Mouse (Mus musculus) limb, embryonic 15.5 days (tissue): ENCODE measurements around the gene Gm48551. TPM values are rescaled to one million over a fixed set of nuclear protein-coding genes. Genes with fewer than 3 reads are reported as not detected.

Experiments used
- ATAC-seq: fragments of 200-750 bp; cut with Nextera tagmentation; 2 replicates; pipeline ENCODE4 v1.8.0; 2017; ENCODE audit warnings: low read depth, moderate TSS enrichment; ENCODE audit not compliant: insufficient number of reproducible peaks, low FRiP score, low TSS enrichment
- H3K27ac ChIP-seq: fragments of 300-500 bp; sonication (generic); 2 replicates; pipeline ENCODE4 v1.5.1; 2015; ENCODE audit warnings: moderate library complexity, mild to moderate bottlenecking, inconsistent platforms
- H3K27me3 ChIP-seq: fragments of 300-500 bp; sonication (generic); 2 replicates; pipeline ENCODE4 v1.6.1; 2015; ENCODE audit warnings: inconsistent platforms
- H3K36me3 ChIP-seq: fragments of 300-500 bp; sonication (generic); 2 replicates; pipeline ENCODE4 v1.6.1; 2015; ENCODE audit warnings: inconsistent platforms
- H3K4me1 ChIP-seq: fragments of 300-500 bp; sonication (generic); 2 replicates; pipeline ENCODE4 v1.6.1; 2015; ENCODE audit warnings: inconsistent platforms
- H3K4me2 ChIP-seq: fragments of 300-500 bp; sonication (generic); 2 replicates; pipeline ENCODE4 v1.6.1; 2015; ENCODE audit warnings: mild to moderate bottlenecking, inconsistent platforms
- H3K4me3 ChIP-seq: fragments of 300-500 bp; sonication (generic); 2 replicates; pipeline ENCODE4 v1.5.1; 2015; ENCODE audit warnings: mild to moderate bottlenecking, inconsistent platforms
- H3K9ac ChIP-seq: fragments of 300-500 bp; sonication (generic); 2 replicates; pipeline ENCODE4 v1.6.1; 2015; ENCODE audit warnings: inconsistent platforms
- H3K9me3 ChIP-seq: fragments of 300-500 bp; sonication (generic); 2 replicates; pipeline ENCODE4 v1.6.1; 2016; ENCODE audit warnings: inconsistent platforms
- WGBS: fragments of 180-500 bp; shearing (Covaris S2); methylation state at CpG from one replicate; pipeline ENCODE4 v1.1.7; 2015; 5-methylcytosine and 5-hydroxymethylcytosine counted together
- polyA plus RNA-seq: library from polyadenylated mRNA; unstranded; fragments of >200 nt; fragmentation: Nextera tagmentation; extraction: Ambion mirVana; gene quantifications from 2 replicates; pipeline ENCODE4 v1.2.1, GENCODE M21; 2015

Gene Gm48551
- polyA plus RNA-seq, 1 experiment from 2014 or later, result 3.1 TPM

DNA sequence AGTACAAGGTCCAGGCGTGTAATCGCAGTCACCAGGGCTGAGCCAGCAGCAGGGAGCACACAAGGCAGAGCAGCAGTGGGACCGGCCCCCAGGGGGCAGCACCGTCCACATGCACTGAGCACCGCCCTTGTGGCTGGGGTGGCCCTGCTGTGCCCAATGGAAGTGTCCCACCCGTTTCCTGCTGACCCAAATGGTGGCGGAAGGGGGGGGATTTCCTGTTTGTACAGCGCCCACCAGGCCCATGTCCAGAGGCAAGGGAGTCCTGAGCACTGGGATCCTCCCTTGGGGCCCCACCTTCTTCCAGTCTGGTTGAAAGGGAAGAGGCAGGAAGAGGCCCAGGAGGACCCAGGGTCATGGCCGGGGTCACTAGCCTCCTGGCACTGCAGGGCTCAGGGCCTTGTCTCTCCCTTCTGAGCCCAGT lies 24.6 kb downstream of the Gm48551 start:
- H3K27me3 ChIP-seq, result no peaks in the 10 kb centered on the region; the same call in 1 of the 2 replicates
- H3K4me3 ChIP-seq, result no peak overlapping the region
- H3K9ac ChIP-seq, result no peak overlapping the region
- peak overlapping the region; percentile 93 for H3K27ac ChIP-seq
- H3K9me3 ChIP-seq, result no peaks in the 10 kb centered on the region
- 24% methylated on average over 8 of the region's 9 CpGs for WGBS
- ATAC-seq, result no peak
- peaks cover 91% of the 10 kb centered on the region for H3K4me1 ChIP-seq
- no peak overlapping the region for H3K4me2 ChIP-seq
- H3K36me3 ChIP-seq, result peaks cover 70% of the 10 kb centered on the region

- Histone ChIP-seq H3K4me2 (no peak overlapping the region), H3K27me3 (no peaks in the 10 kb centered on the region; the same call in 1 of the 2 replicates), H3K36me3 (peaks cover 66% of the 10 kb centered on the region), H3K4me3 (no peak overlapping the region), H3K9ac (no peak overlapping the region), H3K9me3 (no peaks in the 10 kb centered on the region), H3K4me1 (peaks cover 91% of the 10 kb centered on the region), H3K27ac (peak overlapping the region; percentile 93)
- WGBS, result 27% methylated on average over 8 of the region's 8 CpGs
- no peak for ATAC-seq
These were observed 25.1 kb downstream of the Gm48551 start for GRCm38 (mm10) chr10:81409330-81409729.

DNA sequence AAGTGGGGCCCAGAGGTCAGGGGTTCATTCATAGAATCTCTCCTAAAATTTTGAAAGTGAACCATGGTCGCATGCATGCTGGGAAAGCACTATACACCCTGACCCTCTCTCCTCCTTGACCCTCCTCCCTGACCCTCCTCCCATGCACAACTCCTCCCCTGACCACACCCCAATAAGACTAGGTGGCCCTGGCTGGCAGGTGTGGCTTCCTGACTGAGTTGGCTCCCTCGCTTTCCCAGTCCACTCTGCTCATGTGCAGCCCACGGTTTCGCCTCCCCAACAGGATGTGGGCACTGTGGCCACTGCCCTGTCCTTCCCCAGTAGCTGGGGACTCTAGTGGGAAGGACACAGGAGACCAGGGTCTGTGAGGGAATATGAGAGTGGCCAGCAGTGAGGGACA lies 26.1 kb downstream of the Gm48551 start:
- Histone ChIP-seq H3K9me3 (no peaks in the 10 kb centered on the region), H3K4me2 (no peak overlapping the region), H3K4me3 (no peak overlapping the region), H3K4me1 (peaks cover 95% of the 10 kb centered on the region), H3K27ac (peak overlapping the region; percentile 93), H3K9ac (no peak overlapping the region), H3K36me3 (peaks cover 62% of the 10 kb centered on the region), H3K27me3 (no peaks in the 10 kb centered on the region; the same call in 1 of the 2 replicates)
- 57% methylated on average over 4 of the region's 4 CpGs for WGBS
- no peak for ATAC-seq

DNA sequence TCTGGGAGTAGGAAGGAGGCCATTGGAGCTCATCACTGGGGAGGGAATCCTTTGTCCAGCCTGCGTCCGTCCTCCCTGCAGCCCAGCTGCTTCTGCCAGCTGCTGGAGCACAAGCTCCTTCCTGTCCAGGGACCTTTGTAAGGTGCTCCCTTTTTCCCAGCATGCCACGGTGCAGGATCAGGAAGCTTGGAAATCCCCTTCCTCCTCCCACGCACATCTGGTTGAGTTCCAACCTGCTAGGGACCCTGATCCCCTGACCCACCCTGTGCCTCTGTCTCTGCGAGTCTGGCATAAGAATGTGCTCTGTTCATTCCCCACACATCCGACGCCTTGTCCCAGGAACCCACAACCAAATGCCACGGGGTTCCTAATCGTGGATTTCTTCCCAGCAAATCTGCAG lies 26.7 kb downstream of the Gm48551 start:
- Histone ChIP-seq H3K4me3 (no peak overlapping the region), H3K36me3 (peaks cover 57% of the 10 kb centered on the region), H3K4me2 (0 out of 2 replicates have a peak overlapping the region, but pooled peaks have one; percentile 23), H3K9me3 (no peaks in the 10 kb centered on the region), H3K27me3 (no peaks in the 10 kb centered on the region; the same call in 1 of the 2 replicates), H3K27ac (peak overlapping the region; percentile 93), H3K4me1 (peaks cover 99% of the 10 kb centered on the region), H3K9ac (no peak overlapping the region)
- ATAC-seq, result no peak
- WGBS, result 66% methylated on average over 9 of the region's 9 CpGs

DNA sequence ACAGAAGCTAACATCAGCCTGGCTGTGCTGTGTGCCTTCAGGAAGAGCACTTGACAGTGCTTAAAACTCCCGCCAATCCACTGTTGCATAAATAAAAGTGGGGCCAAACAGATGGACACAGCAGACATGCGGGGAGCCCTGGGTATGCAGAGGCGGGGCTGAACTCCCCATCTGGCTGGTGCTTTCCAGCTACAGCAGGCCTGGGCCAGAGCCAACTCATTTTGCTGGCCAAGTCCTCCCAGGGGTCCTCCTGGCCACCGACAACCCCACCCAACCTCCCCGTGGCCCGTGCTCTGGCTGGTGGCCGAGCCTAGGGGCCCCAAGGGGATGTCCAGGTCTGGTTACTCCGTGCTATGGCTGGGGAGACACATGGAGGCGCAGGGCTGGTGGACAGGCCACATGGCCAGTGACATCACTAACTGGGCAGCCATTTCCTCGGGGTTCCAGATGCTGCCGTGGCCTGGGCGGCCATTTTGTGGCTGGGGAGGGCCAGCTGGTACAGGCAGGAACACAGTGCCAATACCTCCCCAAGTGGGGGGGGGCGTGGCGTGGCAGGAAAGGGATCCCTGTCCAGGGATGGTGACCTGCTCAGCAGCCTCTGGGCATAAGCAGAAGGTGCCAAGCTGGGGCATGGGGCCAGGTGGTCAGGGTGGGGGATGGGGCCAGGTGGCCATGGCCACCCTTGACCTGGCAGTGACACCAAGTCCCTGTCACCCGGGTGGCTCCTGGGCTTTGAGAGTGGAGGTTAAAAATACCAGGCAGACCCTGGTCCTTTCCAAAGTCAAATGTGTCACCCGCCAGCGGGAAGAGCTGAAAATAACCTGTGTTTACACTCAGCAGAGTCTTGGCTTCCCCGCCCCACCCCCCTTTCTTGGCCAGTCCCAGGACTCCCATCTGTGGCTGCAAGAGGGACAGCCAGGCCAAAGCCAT lies 27.5 kb downstream of the Gm48551 start:
- WGBS, result 45% methylated on average over 18 of the region's 18 CpGs
- Histone ChIP-seq H3K4me2 (peak overlapping the region; percentile 23; the same call in 1 of the 2 replicates), H3K36me3 (peaks cover 49% of the 10 kb centered on the region), H3K4me1 (peaks cover 100% of the 10 kb centered on the region), H3K27ac (peak overlapping the region; percentile 93), H3K9ac (0 out of 2 replicates have a peak overlapping the region, but pooled peaks have one; percentile 29), H3K4me3 (no peak overlapping the region), H3K9me3 (no peaks in the 10 kb centered on the region), H3K27me3 (no peaks in the 10 kb centered on the region; the same call in 1 of the 2 replicates)
- 0 out of 2 replicates have a peak, but pooled peaks have one; percentile 4 for ATAC-seq

GRCm38 (mm10) chr10:81412586-81413309 lies 28.5 kb downstream of the Gm48551 start:
- WGBS, result 71% methylated on average over 16 of the region's 16 CpGs
- no peak overlapping the region for H3K9ac ChIP-seq
- H3K4me2 ChIP-seq, result peak overlapping the region; percentile 23; the same call in 1 of the 2 replicates
- H3K9me3 ChIP-seq, result no peaks in the 10 kb centered on the region
- no peaks in the 10 kb centered on the region; the same call in 1 of the 2 replicates for H3K27me3 ChIP-seq
- peaks cover 40% of the 10 kb centered on the region; the same call in 1 of the 2 replicates for H3K36me3 ChIP-seq
- H3K27ac ChIP-seq, result peak overlapping the region; percentile 93
- H3K4me3 ChIP-seq, result no peak overlapping the region
- ATAC-seq, result no peak
- H3K4me1 ChIP-seq, result peaks cover 100% of the 10 kb centered on the region

DNA sequence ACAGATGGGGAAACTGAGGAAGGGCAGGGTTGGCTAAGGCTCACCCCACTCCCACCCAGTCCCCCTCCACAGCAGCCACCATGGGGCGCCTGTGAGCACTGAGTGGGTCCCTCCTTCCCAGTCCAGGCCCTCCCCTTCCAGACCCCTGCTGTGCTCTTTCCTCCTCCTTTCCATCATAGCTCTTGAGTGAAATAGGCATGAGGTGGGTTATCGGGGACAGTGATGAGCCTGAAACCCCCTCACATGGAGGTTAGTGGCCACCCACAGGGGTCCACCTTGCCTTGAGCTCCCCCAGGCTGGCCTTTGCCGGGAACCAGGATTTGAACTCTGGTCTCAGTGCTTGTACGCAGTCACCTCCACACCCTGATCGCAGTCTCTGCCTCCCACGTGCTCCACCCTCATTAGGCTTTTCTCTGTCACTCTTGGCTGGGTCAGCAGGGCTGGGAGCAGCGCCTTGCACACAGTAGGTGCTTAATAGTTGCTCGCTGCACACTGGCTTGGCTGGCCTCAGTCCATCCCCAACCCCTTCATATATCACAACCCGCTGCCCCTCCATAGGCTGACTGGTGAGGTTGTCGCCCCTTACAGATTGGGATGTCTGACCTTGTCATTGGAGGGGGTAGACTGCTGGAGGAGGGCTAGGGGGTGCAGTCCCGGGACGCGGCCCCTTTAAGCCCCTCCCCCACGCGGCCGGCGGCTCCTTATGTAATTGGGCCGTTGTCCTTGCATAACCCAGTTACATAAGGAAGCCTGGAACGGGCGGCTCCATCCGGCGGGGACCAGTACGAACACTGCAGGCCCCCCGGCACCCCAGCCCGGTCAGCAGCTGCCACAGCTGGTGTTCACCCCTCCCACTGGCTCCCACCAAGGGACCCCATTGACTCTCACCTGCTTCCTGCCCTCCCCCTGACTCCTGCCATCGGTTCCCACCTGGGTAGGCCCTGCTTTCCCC lies 29.3 kb downstream of the Gm48551 start:
- peak overlapping the region; percentile 93 for H3K27ac ChIP-seq
- H3K36me3 ChIP-seq, result peaks cover 32% of the 10 kb centered on the region; the same call in 1 of the 2 replicates
- WGBS, result 26% methylated on average over 26 of the region's 26 CpGs
- peak overlapping the region; percentile 9; the same call in 1 of the 2 replicates for H3K4me3 ChIP-seq
- H3K9ac ChIP-seq, result no peak overlapping the region
- H3K27me3 ChIP-seq, result no peaks in the 10 kb centered on the region
- no peaks in the 10 kb centered on the region for H3K9me3 ChIP-seq
- H3K4me2 ChIP-seq, result peak overlapping the region; percentile 32
- H3K4me1 ChIP-seq, result peaks cover 100% of the 10 kb centered on the region
- no peak for ATAC-seq

GRCm38 (mm10) chr10:81414682-81415081 lies 30.4 kb downstream of the Gm48551 start:
- ATAC-seq, result no peak
- Histone ChIP-seq H3K9ac (no peak overlapping the region), H3K36me3 (peaks cover 38% of the 10 kb centered on the region), H3K4me2 (no peak overlapping the region), H3K27me3 (no peaks in the 10 kb centered on the region), H3K27ac (peak overlapping the region; percentile 93), H3K4me1 (peaks cover 100% of the 10 kb centered on the region), H3K4me3 (no peak overlapping the region), H3K9me3 (no peaks in the 10 kb centered on the region)

DNA sequence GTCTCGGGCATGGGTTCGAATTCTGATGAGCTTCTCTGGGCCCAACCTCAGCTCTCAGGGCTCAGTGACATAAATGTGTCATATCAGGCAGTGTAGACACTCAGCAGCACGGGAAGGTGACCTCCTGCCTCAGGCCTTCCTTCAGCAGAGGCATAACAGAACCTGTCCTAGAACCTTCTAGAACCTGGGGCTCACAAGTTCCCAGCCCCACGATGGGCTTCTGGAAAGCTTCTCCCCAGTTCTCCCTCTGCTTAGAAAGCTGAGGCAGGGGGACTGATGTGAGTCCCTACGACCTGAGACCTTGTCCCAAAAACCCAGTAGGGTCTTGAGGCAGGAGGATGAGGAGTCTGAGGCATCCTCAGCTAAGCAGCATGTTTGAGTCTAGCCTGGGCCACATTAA lies 30.9 kb downstream of the Gm48551 start:
- H3K4me1 ChIP-seq, result peaks cover 100% of the 10 kb centered on the region
- WGBS, result 78% methylated on average over 5 of the region's 5 CpGs
- no peaks in the 10 kb centered on the region for H3K27me3 ChIP-seq
- H3K9ac ChIP-seq, result no peak overlapping the region
- no peak overlapping the region for H3K4me3 ChIP-seq
- no peak for ATAC-seq
- H3K9me3 ChIP-seq, result no peaks in the 10 kb centered on the region
- H3K27ac ChIP-seq, result peak overlapping the region; percentile 93
- no peak overlapping the region for H3K4me2 ChIP-seq
- H3K36me3 ChIP-seq, result peaks cover 43% of the 10 kb centered on the region

GRCm38 (mm10) chr10:81415549-81416310 lies 31.5 kb downstream of the Gm48551 start:
- Histone ChIP-seq H3K9ac (no peak overlapping the region), H3K9me3 (no peaks in the 10 kb centered on the region), H3K27me3 (no peaks in the 10 kb centered on the region), H3K4me2 (no peak overlapping the region), H3K4me3 (no peak overlapping the region), H3K36me3 (peaks cover 43% of the 10 kb centered on the region), H3K4me1 (peaks cover 100% of the 10 kb centered on the region), H3K27ac (peak overlapping the region; percentile 93)
- ATAC-seq, result no peak
- WGBS, result 62% methylated on average over 17 of the region's 17 CpGs
